Mouse (Mus musculus): ENCODE results near the gene Rabl6. TPM values are rescaled to one million over a fixed set of nuclear protein-coding genes. Genes with fewer than 3 reads are reported as not detected.

The Rabl6 gene
- total RNA-seq, 2 experiments from 2014 or later: 74.4 to 75.9 TPM

GRCm38 (mm10) chr2:25598749-25599148, 9.6 kb downstream of the Rabl6 start:
- DNase-seq: no peak
- intact Hi-C loops (cut with DNase I): no loop called here

- no peak for DNase-seq
- intact Hi-C loops (cut with DNase I): no loop called here
Measured at GRCm38 (mm10) chr2:25596765-25597510, 11.4 kb downstream of the Rabl6 start.

- no peak for DNase-seq
- intact Hi-C loops (cut with DNase I): no loop called here
Measured at GRCm38 (mm10) chr2:25591863-25592262, 16.5 kb downstream of the Rabl6 start.

- DNase-seq: no peak
- intact Hi-C loops (cut with DNase I): no loop called here
Measured at GRCm38 (mm10) chr2:25588227-25588907, 20.0 kb downstream of the Rabl6 start.

DNA sequence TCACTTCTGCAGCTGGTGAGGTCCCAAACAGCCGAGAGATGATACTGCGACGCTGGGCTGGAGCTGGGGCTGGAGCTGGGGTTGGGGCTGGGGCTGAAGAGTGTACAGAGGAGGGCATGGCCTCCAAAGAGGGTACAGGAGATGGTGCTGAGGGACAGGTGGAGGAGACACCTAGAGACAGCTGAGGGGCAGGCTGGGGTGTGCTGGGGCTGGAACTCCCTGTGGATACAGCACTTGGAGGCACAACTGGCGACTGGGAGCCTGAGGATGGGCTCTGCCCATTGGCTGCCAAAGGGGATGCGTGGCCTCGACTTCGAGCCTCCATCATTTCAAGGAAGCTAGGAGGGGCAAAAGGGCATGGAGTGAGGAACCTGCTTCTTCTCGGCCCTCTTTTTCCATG, 21.0 kb downstream of the Rabl6 start:
- intact Hi-C loops (cut with DNase I): no loop called here
- no peak for DNase-seq

DNA sequence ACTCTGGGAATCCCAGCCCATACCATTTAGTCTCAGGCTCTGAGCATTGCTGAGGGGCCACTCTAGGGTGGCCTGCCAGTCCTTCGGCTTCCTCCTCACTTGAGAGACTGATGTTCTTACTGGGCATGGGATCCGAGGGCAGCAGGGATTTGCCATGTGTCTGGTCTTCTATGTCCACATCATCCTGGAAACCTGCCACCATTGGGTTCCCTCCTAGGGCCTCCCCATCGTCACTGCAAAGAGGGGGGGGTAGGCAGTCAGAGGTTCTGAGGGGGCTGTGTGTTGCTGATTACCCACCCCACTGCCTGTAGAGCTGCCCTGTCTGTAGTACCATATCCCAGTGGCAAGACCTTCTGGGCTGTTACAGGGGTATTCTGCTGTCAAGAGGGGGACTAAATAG, 22.7 kb downstream of the Rabl6 start:
- no peak for DNase-seq
- intact Hi-C loops (cut with DNase I): no loop called here

GRCm38 (mm10) chr2:25584856-25585255, 23.5 kb downstream of the Rabl6 start:
- DNase-seq: no peak
- intact Hi-C loops (cut with DNase I): no loop called here

DNA sequence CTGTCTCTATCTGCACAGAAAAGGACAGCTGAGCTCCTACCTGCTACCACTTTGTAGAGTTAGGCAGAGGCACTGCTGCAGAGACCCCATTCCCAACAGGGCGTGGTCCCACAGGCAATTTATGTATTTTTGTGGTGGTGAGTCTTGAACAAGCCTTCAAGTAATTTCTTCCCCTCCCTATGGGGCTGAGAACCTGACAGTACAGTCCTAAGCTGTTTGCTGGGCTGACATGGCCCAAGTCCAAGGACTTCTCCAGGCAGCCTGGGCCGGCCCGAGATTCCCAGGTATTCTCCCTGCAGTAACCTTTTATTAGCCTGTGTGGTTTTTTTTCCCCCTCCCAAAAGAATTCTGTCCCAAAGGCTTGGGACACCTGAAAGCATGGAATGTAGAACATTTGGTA, 24.2 kb downstream of the Rabl6 start:
- DNase-seq: no peak
- intact Hi-C loops (cut with DNase I): no loop called here

DNA sequence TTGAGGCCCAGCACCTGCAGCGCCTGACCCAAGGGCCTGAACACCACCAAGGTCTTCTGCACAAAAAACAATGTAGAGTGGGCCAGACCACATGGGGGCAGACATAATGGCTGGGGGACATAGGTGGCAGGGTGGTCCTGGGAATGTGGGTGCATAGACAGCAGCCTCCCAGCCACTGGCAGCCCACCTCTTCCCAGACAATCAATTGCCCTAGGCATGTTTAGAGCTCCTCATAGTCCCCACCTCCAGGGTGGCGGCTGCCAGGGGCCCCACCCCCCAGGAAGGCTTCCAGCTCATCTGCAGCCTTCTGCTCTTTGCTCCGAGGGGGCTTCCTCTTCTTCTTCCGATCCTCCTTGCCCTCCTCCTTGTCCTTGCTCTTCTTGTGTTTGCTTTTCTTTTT, 24.8 kb downstream of the Rabl6 start:
- DNase-seq: no peak
- intact Hi-C loops (cut with DNase I): no loop called here

DNA sequence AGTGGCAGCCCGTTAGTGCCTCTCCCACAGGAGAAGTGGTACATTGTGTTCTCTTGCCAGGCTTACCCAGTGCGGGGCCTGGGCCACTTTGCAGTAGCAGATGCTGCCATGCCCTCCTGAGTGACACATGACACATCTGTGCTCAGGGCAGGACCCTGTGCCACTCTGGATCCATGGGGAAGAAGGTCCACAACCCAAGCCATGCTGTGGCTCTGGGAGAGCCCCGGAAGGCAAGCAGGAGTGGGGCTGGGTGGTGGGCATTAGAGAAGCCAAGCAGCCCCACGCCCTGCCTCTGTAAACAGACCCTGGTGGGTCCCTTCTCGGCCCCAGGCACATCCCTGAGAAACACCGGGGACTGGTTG, 25.2 kb downstream of the Rabl6 start:
- no peak for DNase-seq
- intact Hi-C loops (cut with DNase I): no loop called here

- intact Hi-C loops (cut with DNase I): no loop called here
- DNase-seq: no peak
Measured at GRCm38 (mm10) chr2:25582466-25583119, 25.7 kb downstream of the Rabl6 start.

GRCm38 (mm10) chr2:25581901-25582301, 26.4 kb downstream of the Rabl6 start:
- no peak for DNase-seq
- intact Hi-C loops (cut with DNase I): no loop called here

DNA sequence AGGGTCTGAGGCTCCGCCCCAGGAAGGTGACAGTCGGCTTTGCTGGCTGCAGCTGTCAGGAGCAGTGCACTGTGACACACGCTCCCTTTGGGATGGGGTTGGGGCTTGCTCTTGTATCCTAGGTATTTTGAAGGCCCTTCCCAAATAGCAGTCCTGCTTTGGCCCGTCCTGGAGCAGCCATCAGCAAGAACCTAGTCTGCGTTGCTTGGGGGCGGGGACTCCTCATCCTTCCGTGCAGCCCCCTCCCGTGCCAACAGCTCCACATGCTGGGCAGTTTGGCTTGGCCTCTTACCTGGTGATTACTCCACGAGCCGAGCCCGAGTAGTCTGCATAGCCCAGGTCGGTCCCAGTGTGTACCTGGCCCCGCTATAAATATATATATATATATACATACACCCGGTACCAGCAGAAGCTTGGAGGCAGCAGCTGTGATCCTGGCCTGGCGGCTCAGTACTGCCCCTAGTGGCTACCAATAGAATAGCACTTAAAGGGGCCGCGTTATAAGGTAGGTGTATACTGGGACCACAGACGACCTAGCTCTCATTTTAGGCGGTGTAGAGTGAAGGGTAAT, 26.9 kb downstream of the Rabl6 start, which contains the start of gene Ajm1:
Gene Ajm1, minus strand, starts transcription at position 464 of the 571 bp plus-strand sequence.
- intact Hi-C loops (cut with DNase I): no loop called here
- no peak for DNase-seq

DNA sequence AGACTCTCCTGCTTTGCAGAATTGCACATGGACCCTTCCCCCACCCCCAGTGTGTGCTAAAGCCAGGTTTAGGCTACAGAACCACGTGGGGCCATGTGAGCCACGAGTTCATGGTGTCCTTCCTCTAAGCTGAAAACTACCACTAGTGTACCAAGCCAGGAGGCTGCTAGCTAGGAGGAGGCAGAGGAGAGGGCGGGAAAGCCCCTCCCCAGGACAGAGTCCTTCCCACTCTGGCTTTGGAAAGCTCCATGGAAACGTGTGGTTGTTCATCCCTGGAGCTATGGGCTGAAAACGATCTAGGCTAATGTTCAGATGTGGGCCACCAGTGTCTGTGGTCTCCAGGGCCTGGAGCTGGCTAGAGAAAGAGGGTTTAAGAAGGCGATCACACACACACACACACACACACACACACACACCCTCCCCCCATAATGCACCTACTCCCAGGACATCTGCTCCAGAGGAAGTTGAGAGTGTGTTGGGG, 27.7 kb downstream of the Rabl6 start:
- intact Hi-C loops (cut with DNase I): no loop called here
- DNase-seq: no peak

GRCm38 (mm10) chr2:25579737-25580460, 28.4 kb downstream of the Rabl6 start:
- intact Hi-C loops (cut with DNase I): loop anchor here (5.0 kb wide), 1 partner anchor 158 kb away; the partner anchor contains the start of gene Fut7
- DNase-seq: no peak

DNA sequence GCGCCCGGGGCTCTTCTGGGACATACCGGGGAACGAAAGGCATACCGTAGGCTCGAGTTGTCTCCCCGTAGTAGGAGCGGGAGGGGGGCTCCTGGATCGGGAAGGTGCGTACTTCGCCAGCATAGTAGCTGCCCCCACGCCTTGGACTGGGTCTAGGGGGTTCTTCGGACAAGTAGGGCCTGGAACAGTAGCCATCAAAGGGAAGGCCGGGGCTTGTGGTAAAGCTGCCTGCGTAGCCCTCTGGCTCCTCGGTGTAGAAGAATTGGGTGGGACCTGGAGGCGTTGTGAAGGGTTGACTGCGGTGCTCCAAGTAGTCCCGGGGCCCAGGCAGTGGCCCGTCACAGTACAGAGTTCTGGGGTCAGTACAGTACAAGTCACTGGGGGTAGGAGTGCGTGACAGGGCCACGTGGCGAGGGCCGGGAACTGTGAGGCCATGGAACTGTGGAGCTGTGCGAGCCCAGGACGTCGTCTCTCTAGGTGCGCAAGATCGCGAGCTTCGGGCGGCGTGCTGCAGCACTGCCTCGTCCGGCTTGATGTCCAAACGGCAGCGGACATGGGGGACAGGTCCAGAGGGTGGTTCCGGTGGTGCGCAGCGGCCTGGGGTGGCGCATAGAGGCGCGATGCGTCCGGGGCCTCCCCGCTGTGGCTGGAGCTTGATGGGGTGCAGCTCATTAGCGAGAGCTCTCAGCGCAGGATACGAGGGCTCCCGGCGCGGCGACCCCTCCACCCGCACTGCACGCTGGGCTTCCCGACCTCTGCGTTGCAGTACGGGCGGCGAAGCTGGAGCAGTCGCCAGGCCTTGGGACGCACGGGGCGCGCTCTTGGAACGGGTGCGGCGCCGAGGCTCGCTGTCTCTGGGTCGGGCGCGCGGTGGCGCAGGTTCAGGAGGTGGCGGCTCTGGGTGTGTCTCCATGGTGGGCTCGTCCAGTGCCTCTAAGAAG, 29.3 kb downstream of the Rabl6 start:
- DNase-seq: no peak
- intact Hi-C loops (cut with DNase I): loop anchor here (5.0 kb wide), 1 partner anchor 157 kb away; the partner anchor contains the start of gene Fut7

GRCm38 (mm10) chr2:25577951-25578795, 30.1 kb downstream of the Rabl6 start:
- no peak for DNase-seq
- intact Hi-C loops (cut with DNase I): loop anchor here (5.0 kb wide), 1 partner anchor 156 kb away; the partner anchor contains the start of gene Fut7

All from gastrocnemius, postnatal 36 days (tissue).